Mouse (Mus musculus) limb, embryonic 11.5 days (tissue): Measurements from ENCODE around the gene Nebl. TPM values are rescaled to one million over a fixed set of nuclear protein-coding genes. Genes with fewer than 3 reads are reported as not detected.

ENCODE experiments used
- ATAC-seq: fragments of 200-750 bp; cut with Nextera tagmentation; 2 replicates; pipeline ENCODE4 v1.8.0; 2017; ENCODE audit warnings: low read depth; ENCODE audit not compliant: insufficient number of reproducible peaks, low FRiP score, low TSS enrichment
- DNase-seq: peaks from one replicate; pipeline ENCODE4 v3.0.0-alpha.2; 2015; ENCODE audit warnings: low spot score
- H3K27ac ChIP-seq: fragments of 300-500 bp; sonication (generic); replicated peaks from 2 replicates; pipeline ENCODE4 v1.5.1; 2014; ENCODE audit warnings: low read depth, mild to moderate bottlenecking, low read length
- H3K27me3 ChIP-seq: fragments of 300-500 bp; sonication (generic); 2 replicates; pipeline ENCODE4 v1.6.1; 2014; ENCODE audit warnings: mild to moderate bottlenecking, low read length, mixed read lengths; ENCODE audit not compliant: control insufficient read depth, insufficient read depth
- H3K36me3 ChIP-seq: fragments of 300-500 bp; sonication (generic); 2 replicates; pipeline ENCODE4 v1.6.1; 2014; ENCODE audit warnings: mild to moderate bottlenecking, low read length, moderate library complexity, mixed read lengths; ENCODE audit not compliant: control insufficient read depth, insufficient read depth
- H3K4me1 ChIP-seq: fragments of 300-500 bp; sonication (generic); 2 replicates; pipeline ENCODE4 v1.6.1; 2014; ENCODE audit warnings: low read length, mixed read lengths; ENCODE audit not compliant: control insufficient read depth, insufficient read depth
- H3K4me2 ChIP-seq: fragments of 300-500 bp; sonication (generic); 2 replicates; pipeline ENCODE4 v1.6.1; 2014; ENCODE audit warnings: low read depth, mild to moderate bottlenecking, moderate library complexity; ENCODE audit not compliant: severe bottlenecking
- H3K4me3 ChIP-seq: fragments of 300-500 bp; sonication (generic); 2 replicates; pipeline ENCODE4 v1.5.1; 2014; ENCODE audit warnings: low read depth, low read length
- H3K9ac ChIP-seq: fragments of 300-500 bp; sonication (generic); 2 replicates; pipeline ENCODE4 v1.6.1; 2014; ENCODE audit warnings: mild to moderate bottlenecking, low read length
- H3K9me3 ChIP-seq: fragments of 300-500 bp; sonication (generic); 2 replicates; pipeline ENCODE4 v1.6.1; 2016; ENCODE audit warnings: low read length; ENCODE audit not compliant: control insufficient read depth
- WGBS: fragments of 180-500 bp; shearing (Covaris S2); extraction: QIAGEN DNeasy Blood & Tissue Kit; methylation state at CpG from one replicate; pipeline ENCODE4 v1.1.7; 2014; 5-methylcytosine and 5-hydroxymethylcytosine counted together
- polyA plus RNA-seq: library from polyadenylated mRNA; unstranded; fragments of >200 nt; fragmentation: Nextera tagmentation; extraction: Ambion mirVana; gene quantifications from 2 replicates; pipeline ENCODE4 v1.2.1, GENCODE M21; 2014

The Nebl gene
- polyA plus RNA-seq, 1 experiment from 2014 or later: 4.8 TPM

DNA sequence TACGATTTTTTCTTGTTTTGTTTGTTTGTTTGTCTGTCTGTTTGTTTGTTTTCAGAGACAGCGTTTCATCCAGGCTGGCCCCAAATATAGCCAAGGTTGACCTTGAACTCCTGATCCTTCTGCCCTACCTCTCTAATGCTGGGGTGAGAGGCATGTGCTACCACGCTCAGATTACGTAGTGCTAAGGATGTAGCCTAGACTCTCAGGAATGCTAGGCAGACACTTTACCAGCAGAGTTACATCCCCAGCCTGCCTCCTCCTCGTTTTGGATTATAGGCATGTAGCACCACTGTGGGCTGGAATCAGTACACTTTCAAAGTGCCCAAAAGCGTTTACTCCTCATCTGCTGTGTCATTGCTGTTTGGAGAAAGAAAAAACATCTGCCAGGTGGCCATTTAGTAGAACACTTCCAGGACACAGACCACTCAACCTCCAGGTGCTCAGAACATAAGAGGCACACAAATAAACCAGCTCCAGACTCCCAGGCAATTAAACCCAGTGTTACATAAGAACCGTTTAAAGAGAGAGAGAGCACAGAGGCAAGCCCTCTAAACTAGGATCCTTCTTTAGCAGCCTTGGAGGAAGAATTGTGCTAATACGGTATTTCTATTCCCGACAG is 16.0 kb downstream of the Nebl start:
- no peaks in the 10 kb centered on the region for H3K4me1 ChIP-seq
- H3K27ac ChIP-seq: no peak overlapping the region
- no peaks in the 10 kb centered on the region for H3K27me3 ChIP-seq
- H3K9me3 ChIP-seq: no peaks in the 10 kb centered on the region
- peak; percentile 47; the same call in 1 of the 2 replicates for ATAC-seq
- H3K9ac ChIP-seq: no peak overlapping the region
- peak; percentile 34 for DNase-seq
- 55% methylated on average over 9 of the region's 9 CpGs for WGBS
- no peak overlapping the region for H3K4me2 ChIP-seq
- H3K4me3 ChIP-seq: no peak overlapping the region
- H3K36me3 ChIP-seq: no peaks in the 10 kb centered on the region

DNA sequence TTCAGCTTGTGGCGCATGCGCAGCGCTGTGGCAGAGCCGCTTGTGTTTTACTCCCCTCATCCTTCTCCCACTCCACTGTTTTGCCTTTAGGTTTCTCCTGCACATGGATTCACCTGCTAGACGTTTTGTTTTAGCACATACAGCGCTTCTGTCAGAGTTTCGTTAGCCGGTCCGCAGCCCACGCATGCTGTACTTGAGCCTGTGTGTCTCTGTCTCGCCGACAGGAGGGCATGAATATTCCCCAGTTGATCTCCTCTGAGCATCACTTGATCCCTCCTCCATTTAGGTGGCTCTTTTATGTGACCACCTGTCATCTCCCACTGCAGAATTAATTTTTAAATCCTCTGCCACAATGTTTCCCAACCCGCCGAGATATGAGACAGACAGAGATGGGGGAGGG is 16.6 kb downstream of the Nebl start:
- ATAC-seq: no peak
- no peaks in the 10 kb centered on the region for H3K4me1 ChIP-seq
- no peaks in the 10 kb centered on the region for H3K36me3 ChIP-seq
- no peak overlapping the region for H3K4me2 ChIP-seq
- no peak overlapping the region for H3K27ac ChIP-seq
- no peaks in the 10 kb centered on the region for H3K27me3 ChIP-seq
- no peak for DNase-seq
- 85% methylated on average over 14 of the region's 14 CpGs for WGBS
- no peaks in the 10 kb centered on the region for H3K9me3 ChIP-seq
- H3K9ac ChIP-seq: no peak overlapping the region
- H3K4me3 ChIP-seq: no peak overlapping the region

- DNase-seq (no peak), ATAC-seq (no peak)
- no peaks in the 10 kb centered on the region for H3K36me3 ChIP-seq
- H3K4me3 ChIP-seq: no peak overlapping the region
- H3K27ac ChIP-seq: no peak overlapping the region
- 55% methylated on average over 4 of the region's 4 CpGs for WGBS
- H3K4me1 ChIP-seq: no peaks in the 10 kb centered on the region
- no peaks in the 10 kb centered on the region for H3K27me3 ChIP-seq
- H3K4me2 ChIP-seq: no peak overlapping the region
- no peaks in the 10 kb centered on the region for H3K9me3 ChIP-seq
- H3K9ac ChIP-seq: no peak overlapping the region
These were observed 17.1 kb downstream of the Nebl start for GRCm38 (mm10) chr2:17714124-17714523.

DNA sequence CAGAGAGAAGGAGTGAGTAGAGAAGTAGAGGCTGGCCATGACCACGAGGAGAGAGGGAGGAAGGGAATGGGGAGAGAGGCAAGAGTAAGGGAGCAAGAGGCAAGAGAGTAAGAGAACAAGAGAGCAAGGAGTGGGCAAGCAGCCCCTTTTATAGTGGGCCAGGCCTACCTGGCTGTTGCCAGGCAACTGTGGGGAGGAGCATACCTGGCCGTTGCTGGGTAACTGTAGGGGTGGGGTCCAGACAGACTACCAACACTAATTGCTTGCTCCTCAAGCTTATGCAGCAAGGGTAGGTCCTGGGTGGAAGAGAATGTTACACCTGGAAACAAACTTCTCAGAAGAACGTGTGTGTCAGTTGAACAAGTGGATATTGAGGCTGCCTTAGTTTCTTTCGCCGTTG is 20.0 kb downstream of the Nebl start:
- H3K4me1 ChIP-seq: no peaks in the 10 kb centered on the region

DNA sequence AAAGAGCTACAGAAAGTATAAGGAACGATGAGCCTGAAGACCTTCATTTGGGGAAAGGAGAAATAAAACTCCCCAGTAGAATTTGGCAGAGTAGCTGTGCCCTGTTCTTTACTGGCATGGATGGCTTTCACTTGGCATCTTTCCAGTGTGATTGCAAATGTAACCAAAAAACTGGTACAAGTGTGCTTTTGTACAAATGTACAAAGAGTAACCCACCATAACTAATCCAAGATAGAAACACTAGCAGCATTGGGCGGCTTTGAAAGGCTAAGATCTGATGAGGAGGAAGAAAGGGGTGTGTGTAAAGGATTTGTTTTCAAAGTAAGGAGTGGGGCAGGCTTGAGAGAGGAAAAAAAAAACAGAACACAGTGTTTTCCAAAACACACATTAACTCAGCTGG is 21.2 kb downstream of the Nebl start:
- H3K36me3 ChIP-seq: no peaks in the 10 kb centered on the region
- H3K9me3 ChIP-seq: no peaks in the 10 kb centered on the region
- H3K4me1 ChIP-seq: no peaks in the 10 kb centered on the region
- H3K27me3 ChIP-seq: no peaks in the 10 kb centered on the region
- H3K27ac ChIP-seq: no peak overlapping the region
- DNase-seq: no peak
- 89% methylated on average over 2 of the region's 2 CpGs for WGBS
- no peak overlapping the region for H3K4me2 ChIP-seq
- H3K4me3 ChIP-seq: no peak overlapping the region
- no peak overlapping the region for H3K9ac ChIP-seq
- no peak for ATAC-seq

More for the DNA sequence above, 20.0 kb downstream of the Nebl start:
- ATAC-seq (no peak), DNase-seq (no peak)
- Histone ChIP-seq H3K36me3 (no peaks in the 10 kb centered on the region), H3K9me3 (no peaks in the 10 kb centered on the region), H3K9ac (no peak overlapping the region), H3K4me2 (no peak overlapping the region), H3K4me3 (no peak overlapping the region), H3K27ac (no peak overlapping the region), H3K27me3 (no peaks in the 10 kb centered on the region)
- 90% methylated on average over 5 of the region's 5 CpGs for WGBS

GRCm38 (mm10) chr2:17705964-17706363 is 25.3 kb downstream of the Nebl start:
- Histone ChIP-seq H3K9ac (no peak overlapping the region), H3K9me3 (no peaks in the 10 kb centered on the region), H3K4me2 (no peak overlapping the region), H3K4me1 (no peaks in the 10 kb centered on the region), H3K36me3 (no peaks in the 10 kb centered on the region), H3K4me3 (no peak overlapping the region), H3K27me3 (no peaks in the 10 kb centered on the region), H3K27ac (no peak overlapping the region)
- 52% methylated on average over 5 of the region's 5 CpGs for WGBS
- ATAC-seq (no peak), DNase-seq (no peak)

DNA sequence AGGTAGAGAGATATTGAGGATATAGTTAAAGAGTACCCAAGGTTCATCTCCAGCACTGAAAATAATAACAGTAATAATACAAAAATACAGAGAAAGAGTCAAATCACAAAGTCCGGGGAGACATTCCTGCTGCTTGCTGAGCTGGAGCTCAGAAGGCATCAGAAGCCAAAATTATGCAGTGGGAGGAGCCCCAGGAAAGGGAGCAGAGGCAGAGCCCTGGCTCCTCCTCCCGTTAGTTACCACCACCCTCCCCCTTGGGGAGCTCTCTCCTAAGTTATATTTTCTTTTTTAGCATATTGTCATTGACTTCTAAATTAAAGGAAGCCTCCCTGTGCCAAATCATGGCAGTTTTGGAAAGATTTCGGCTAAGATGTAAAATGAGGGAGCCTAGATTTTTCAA is 25.8 kb downstream of the Nebl start:
- no peak overlapping the region for H3K4me2 ChIP-seq
- H3K36me3 ChIP-seq: no peaks in the 10 kb centered on the region
- no peak overlapping the region for H3K4me3 ChIP-seq
- WGBS: 69% methylated on average over 3 of the region's 3 CpGs
- no peak for DNase-seq
- H3K27ac ChIP-seq: no peak overlapping the region
- H3K27me3 ChIP-seq: no peaks in the 10 kb centered on the region
- H3K4me1 ChIP-seq: no peaks in the 10 kb centered on the region
- no peak for ATAC-seq
- H3K9ac ChIP-seq: no peak overlapping the region
- no peaks in the 10 kb centered on the region for H3K9me3 ChIP-seq

- no peaks in the 10 kb centered on the region for H3K4me1 ChIP-seq
- no peak for ATAC-seq
- no peak overlapping the region for H3K4me3 ChIP-seq
- H3K9ac ChIP-seq: no peak overlapping the region
- no peak overlapping the region for H3K4me2 ChIP-seq
- H3K9me3 ChIP-seq: no peaks in the 10 kb centered on the region
- no peaks in the 10 kb centered on the region for H3K27me3 ChIP-seq
- no peaks in the 10 kb centered on the region for H3K36me3 ChIP-seq
- no peak overlapping the region for H3K27ac ChIP-seq
- DNase-seq: no peak
- WGBS: 66% methylated on average over 2 of the region's 2 CpGs
These were observed 28.1 kb downstream of the Nebl start for GRCm38 (mm10) chr2:17703170-17703512.

DNA sequence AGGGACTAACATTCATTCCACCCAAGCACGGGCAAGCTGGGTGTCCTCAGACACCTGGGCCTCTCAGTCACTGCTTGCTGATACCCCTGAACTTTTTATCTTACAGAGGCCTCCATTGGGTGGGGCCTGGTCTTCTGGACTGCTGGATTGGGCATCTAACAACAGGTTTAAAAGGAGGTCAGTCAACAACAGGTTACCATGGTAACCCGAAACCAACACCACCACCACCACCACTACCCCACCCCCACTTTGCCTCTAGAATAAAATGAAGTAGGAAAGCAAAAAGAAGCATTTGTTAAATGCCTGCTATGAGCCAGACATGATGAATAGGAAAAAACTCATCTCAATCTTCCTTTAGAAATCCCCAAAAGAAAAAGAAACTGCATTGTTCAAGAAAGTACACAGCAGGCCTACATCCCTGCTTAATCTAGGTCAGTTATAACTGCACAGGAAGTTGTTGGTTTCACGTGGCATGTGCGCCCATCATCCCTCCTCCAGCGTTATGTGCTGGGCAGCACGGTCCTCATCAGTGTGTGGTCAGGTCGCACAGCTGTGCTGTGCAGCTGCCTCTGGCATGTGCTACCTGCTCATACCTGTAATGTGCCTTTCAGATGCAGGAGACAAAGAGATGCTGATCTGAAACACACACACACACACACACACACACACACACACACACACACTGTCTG is 28.6 kb downstream of the Nebl start:
- WGBS: 64% methylated on average over 7 of the region's 7 CpGs
- H3K4me1 ChIP-seq: no peaks in the 10 kb centered on the region
- no peak overlapping the region for H3K27ac ChIP-seq
- DNase-seq: no peak
- no peak overlapping the region for H3K4me3 ChIP-seq
- H3K9me3 ChIP-seq: no peaks in the 10 kb centered on the region
- no peak overlapping the region for H3K4me2 ChIP-seq
- H3K27me3 ChIP-seq: no peaks in the 10 kb centered on the region
- H3K36me3 ChIP-seq: no peaks in the 10 kb centered on the region
- ATAC-seq: peak; percentile 35; the same call in 1 of the 2 replicates
- no peak overlapping the region for H3K9ac ChIP-seq
